Mouse (Mus musculus) neutrophil, adult 5-6 weeks (primary cell): ENCODE results near the gene Pik3c2b. TPM values are rescaled to one million over a fixed set of nuclear protein-coding genes. Genes with fewer than 3 reads are reported as not detected.
"Not testable (repeated sequence)": the region's sequence is repeated elsewhere in the genome, so short reads cannot be mapped to it uniquely, and the experiment has no call there.

ENCODE experiments used
- ATAC-seq: fragments of 151-379, 151-347 bp; 2 replicates; pipeline ENCODE4 v1.8.0; 2017; ENCODE audit warnings: mild to moderate bottlenecking, moderate TSS enrichment; ENCODE audit not compliant: insufficient number of reproducible peaks, poor library complexity, low FRiP score, severe bottlenecking; ENCODE audit errors: extremely low read depth
- total RNA-seq: library from RNA; stranded (forward); fragments of 200-1000 nt; gene quantifications from 2 replicates; pipeline ENCODE4 v1.2.3, GENCODE M21; 2017

Gene Pik3c2b
- total RNA-seq, 1 experiment from 2014 or later = 33.1 TPM

DNA sequence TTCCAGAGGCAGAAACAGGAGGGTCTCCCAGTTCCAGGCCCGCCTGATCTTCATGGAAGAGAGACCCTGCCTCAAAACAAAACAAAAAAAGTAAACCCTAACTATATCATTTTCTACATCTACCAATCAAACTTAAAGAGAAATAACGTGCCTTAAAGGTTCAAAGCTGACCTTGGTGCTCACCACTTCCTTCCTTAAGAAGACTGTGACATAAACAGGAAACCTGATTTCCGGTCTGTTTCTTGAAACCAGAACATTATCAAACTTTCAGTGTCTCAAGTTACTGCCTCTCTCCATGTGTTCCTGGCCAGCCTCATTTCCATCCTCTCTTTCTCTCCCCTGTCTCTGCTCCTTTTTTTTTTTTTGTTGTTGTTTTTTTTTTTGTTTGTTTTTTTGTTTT, 15.7 kb upstream of the Pik3c2b start:
- peak; percentile 31; the same call in 1 of the 2 replicates for ATAC-seq

GRCm38 (mm10) chr1:133030461-133030860, 15.0 kb upstream of the Pik3c2b start, which contains the start of gene Mdm4:
Mdm4 (minus strand) TSS chr1:133030561.
- no peak for ATAC-seq

DNA sequence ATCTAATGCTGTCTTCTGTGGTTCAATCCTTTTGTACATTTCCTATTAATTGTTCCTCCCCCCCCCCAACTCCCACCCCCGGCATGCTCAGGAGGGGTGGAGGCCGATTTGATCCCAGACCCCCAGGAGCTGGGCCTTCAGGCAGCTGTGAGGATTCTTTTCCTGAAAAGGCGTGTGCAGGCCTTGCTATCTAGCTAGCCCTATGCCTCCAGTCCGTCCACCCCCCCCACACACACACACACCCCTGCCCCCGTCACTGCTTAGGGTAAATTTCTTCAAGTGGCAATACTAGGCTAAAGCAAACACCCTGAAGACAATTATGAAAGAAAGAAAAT, 12.5 kb upstream of the Pik3c2b start:
- no peak for ATAC-seq

DNA sequence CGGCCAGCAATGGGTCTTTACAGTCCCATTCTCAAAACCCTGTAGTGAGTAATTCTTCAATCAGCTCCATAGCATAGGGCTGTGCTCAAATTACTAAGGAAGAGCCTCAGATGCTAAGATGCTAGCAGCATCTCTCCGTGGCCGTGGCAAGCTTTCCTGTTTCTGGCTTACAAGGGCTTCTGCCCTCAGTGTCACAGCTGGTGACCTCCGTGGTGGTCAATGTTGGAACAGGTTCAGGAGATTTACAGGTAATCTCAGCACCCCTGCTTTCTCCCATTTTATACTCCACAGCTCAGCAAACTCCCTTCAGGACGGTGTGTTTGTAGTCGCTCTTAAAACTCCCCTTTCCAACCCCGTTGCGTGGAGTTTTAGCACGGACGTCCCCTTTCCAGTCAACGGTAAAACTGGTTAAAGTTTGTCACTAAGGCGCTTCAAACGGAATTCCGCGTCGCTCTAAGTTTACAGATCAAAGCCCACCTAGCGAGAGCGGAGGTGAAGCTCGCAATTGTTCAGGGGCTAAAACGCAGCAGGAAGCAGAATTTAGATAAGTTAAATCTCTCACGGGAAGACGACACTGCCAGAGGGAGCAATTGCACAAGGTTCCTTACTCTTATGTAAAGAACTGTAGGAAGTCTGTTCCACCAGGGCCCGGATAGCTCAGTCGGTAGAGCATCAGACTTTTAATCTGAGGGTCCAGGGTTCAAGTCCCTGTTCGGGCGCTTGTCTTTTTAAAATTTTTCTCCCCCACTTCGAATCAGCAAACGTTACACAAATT, 12.0 kb upstream of the Pik3c2b start:
- ATAC-seq = peak; percentile 51; the same call in 1 of the 2 replicates

- ATAC-seq = 0 out of 2 replicates have a peak, but pooled peaks have one; percentile 3
Measured at GRCm38 (mm10) chr1:133034091-133034460, 11.4 kb upstream of the Pik3c2b start.

DNA sequence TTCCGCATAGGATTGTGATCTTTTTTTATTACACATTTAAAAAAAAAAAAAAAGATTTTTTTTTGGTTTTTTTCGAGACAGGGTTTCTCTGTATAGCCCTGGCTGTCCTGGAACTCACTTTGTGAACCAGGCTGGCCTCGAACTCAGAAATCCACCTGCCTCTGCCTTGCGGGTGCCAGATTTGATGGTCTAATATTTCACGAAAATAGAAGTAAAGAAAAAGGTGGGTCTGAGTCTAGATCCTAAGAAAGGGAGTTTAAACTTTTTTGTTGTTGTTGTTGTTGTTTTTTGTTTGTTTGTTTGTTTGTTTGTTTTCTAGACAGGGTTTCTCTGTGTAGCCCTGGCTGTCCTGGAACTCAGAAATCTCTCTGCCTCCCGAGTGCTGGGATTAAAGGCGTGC, 10.8 kb upstream of the Pik3c2b start:
- ATAC-seq = not testable (repeated sequence)

- peak; percentile 93 for ATAC-seq
Measured at GRCm38 (mm10) chr1:133039505-133039949, 5.9 kb upstream of the Pik3c2b start.

DNA sequence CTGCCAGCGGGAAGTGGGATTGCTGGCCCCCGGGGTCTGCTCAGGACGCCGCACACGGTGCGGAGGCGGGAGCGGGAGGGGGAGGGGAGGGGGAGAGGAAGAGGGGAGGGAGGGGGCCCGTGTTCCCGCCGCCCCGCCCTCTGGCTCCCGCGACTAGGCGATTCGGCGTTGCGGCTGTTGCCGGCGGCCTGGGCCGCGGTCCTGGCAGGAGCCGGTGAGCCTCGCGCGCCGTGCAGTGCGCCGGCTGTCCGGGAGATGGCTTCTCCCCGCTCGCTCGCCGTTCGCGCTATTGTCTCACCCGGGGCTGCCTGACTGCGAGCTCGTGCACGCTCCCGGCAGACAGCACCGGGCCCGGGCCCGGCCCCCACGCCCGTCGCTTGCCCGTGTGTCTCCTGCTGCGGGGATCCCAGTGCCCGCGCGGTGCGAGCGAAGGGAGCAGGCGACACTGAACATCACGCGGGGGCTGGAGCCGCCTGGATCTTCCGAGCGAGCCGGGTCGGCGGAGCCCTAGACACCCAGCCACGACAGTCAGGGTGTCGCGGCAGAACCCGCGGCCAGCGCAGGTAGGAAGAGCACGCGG, 484 bp downstream of the Pik3c2b start:
- ATAC-seq = peak; percentile 71

GRCm38 (mm10) chr1:133046441-133046931, 1.0 kb downstream of the Pik3c2b start:
- 0 out of 2 replicates have a peak, but pooled peaks have one; percentile 13 for ATAC-seq

DNA sequence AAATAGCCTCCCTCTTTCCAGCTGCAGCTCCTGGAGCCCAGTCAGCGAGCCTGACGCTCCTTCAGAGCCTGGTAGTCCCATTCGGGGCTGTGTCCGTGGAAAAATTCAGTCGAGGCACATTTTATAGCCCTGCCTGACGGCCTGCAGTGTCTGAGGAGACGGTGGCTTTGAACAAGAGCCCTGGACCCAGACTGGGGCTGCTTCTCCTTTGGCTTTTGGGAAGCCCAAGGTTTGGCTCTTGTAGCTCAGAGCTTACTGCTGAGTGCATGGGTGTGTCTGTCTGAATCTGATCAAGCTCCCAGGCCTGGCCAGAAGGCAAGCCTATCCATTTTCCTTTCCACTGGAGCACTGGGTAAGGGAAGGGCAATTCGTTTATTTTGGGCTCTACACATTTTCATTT, 2.1 kb downstream of the Pik3c2b start:
- ATAC-seq = no peak

- no peak for ATAC-seq
Measured at GRCm38 (mm10) chr1:133048690-133049089, 3.2 kb downstream of the Pik3c2b start.

GRCm38 (mm10) chr1:133050001-133050431, 4.5 kb downstream of the Pik3c2b start:
- ATAC-seq = no peak

DNA sequence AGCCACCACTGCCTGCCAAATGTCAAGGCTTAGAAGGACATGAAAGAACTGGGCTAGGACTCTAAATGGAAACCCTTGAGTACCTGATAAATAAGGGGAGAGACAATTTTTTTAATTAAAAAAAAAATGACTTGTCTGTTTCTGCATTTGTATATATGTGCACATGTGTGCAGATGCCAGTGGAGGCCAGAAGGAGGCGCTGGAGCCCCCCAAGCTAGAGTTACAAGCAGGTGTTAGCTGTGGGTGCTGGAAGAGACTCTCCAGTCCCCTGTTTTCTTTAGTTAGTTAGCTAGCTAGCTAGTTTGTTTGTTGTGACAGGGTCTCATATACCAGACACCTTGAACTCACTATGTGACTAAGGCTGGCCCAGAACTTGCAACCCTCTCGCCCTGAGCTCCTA, 6.4 kb downstream of the Pik3c2b start:
- ATAC-seq = no peak

DNA sequence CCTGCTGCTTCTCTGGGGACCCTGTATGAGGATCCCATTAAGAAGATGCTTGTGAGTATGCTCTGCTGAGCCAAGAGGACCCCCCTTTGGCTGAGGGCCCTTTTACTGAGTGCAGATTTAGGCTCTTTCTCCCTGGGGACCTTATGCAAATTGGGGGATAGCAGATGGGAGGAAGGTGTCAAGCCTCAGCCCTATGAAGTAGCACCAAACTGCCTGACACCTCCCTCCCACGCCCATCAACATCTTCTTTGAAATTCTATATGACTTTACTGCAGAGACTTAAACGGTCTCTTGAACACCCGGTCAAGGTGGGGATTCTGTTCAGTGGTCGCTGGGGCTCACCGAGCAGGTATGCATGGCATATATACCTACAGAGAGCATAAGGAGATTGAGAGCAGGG, 7.6 kb downstream of the Pik3c2b start:
- ATAC-seq = peak; percentile 88

- no peak for ATAC-seq
Measured at GRCm38 (mm10) chr1:133054326-133054725, 8.9 kb downstream of the Pik3c2b start.

DNA sequence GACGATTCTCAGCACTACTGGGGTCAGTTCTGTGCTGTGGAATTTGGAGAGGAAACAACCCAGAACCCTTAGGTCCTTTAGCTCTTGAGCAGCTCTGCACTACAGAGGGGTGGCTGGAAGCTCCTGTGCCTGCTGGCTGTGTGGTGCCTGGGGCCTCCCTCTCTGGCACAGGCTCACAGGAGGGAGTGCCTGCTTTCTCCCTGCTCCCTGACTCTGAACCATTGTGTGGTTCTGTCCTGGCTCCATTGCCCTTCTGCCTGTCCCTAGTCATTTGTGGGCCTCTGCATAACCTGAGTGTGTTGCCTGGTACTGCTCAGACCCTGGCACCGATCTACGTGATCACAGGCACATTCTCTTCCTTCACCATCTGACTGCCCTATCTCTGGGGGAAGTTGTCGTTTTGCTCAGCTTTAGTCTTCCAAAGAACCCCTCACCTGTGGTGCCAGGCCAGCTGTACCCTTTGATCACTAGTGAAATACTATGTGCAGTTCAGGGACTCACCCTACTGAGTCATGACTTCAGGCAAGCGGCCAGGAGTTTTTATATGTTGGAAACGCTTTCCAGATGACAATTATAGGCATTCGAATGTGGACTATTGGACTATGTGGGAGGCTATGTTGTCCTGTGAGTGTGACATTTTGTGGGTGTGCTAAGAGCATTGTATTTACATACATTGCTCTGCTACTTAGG, 12.0 kb downstream of the Pik3c2b start:
- no peak for ATAC-seq

- ATAC-seq = no peak
Measured at GRCm38 (mm10) chr1:133059592-133059991, 14.1 kb downstream of the Pik3c2b start.

- no peak for ATAC-seq
Measured at GRCm38 (mm10) chr1:133060681-133061080, 15.2 kb downstream of the Pik3c2b start.

- no peak for ATAC-seq
Measured at GRCm38 (mm10) chr1:133063164-133063563, 17.7 kb downstream of the Pik3c2b start.

GRCm38 (mm10) chr1:133068268-133068667, 22.8 kb downstream of the Pik3c2b start:
- ATAC-seq = no peak
